Mouse (Mus musculus): ENCODE results near the gene Metrnl.

DNA sequence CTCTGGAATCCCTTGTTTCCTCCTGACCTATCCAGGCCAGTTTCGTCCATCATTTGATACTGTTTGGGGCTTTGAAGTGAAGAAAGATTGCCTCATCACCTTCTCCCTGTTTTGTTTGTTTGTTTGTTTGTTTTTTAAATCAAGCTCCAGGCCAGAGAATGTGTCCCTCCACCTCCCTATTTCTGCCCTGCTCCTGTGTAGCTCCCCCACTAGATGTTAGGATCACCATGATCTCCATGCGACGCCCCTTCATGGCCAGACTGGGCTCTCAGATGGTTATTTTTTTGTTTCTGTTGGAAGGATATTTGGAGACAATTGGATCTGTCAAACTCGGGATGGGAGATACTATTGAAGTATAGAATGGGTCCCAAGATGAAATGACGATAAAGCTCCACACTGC lies at the start of gene Metrnl:
- TF ChIP-seq CTCF (IDR thresholded peaks at IDR 0.05) (no peak), POLR2A (IDR thresholded peaks at IDR 0.05; ENCODE audit: insufficient read depth, low read depth, low read length) (no peak), EP300 (IDR thresholded peaks at IDR 0.05; ENCODE audit: insufficient read depth, low read depth, low read length) (no peak)
